Mouse (Mus musculus): ENCODE measurements around the gene Atad1. TPM values are rescaled to one million over a fixed set of nuclear protein-coding genes. Genes with fewer than 3 reads are reported as not detected.
"Not testable (repeated sequence)": the region's sequence is repeated elsewhere in the genome, so short reads cannot be mapped to it uniquely, and the experiment has no call there.

The Atad1 gene
- polyA plus RNA-seq, 1 experiment: 69.5 TPM

- Histone ChIP-seq H3K4me3 (ENCODE audit: insufficient read depth, low read length) (no peak overlapping the region), H3K27ac (ENCODE audit: insufficient read depth, low read length) (no peak overlapping the region), H3K4me1 (ENCODE audit: control insufficient read depth, insufficient read depth, low read length) (no peaks in the 10 kb centered on the region)
- TF ChIP-seq POLR2A (IDR thresholded peaks at IDR 0.05; ENCODE audit: extremely low read depth, insufficient read depth, low read length) (no peak), CTCF (IDR thresholded peaks at IDR 0.05; ENCODE audit: extremely low read depth, insufficient read depth, low read length) (no peak)
These were observed 49.9 kb downstream of the Atad1 start for GRCm38 (mm10) chr19:32689724-32690123.

GRCm38 (mm10) chr19:32688227-32688626 is 51.4 kb downstream of the Atad1 start:
- H3K4me3 ChIP-seq (ENCODE audit: insufficient read depth, low read length); H3K4me1 ChIP-seq (ENCODE audit: control insufficient read depth, insufficient read depth, low read length); H3K27ac ChIP-seq (ENCODE audit: insufficient read depth, low read length): not testable (repeated sequence)

DNA sequence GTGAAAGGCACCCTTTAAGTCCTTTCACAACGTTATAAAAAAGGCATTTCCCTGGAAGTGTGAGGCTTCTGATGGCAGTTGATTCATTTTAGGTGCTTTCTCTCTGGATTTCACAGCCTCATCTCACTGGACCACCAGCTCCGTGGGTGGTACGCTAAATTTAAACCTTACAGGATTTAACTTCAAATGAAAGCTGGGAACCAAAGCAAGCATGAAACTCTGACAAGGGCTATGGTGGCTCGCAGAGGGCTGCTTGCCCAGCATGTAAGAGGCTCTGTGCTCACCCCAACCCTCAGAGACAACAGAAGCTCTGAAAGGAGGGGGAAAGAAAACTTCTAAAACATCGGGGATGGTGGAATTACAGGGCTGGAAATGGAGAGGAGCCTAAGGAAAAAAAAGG is 51.9 kb downstream of the Atad1 start:
- H3K4me1 ChIP-seq (ENCODE audit: control insufficient read depth, insufficient read depth, low read length): no peaks in the 10 kb centered on the region
- TF ChIP-seq CTCF (IDR thresholded peaks at IDR 0.05; ENCODE audit: extremely low read depth, insufficient read depth, low read length): no peak
- no peak for TF ChIP-seq POLR2A (IDR thresholded peaks at IDR 0.05; ENCODE audit: extremely low read depth, insufficient read depth, low read length)
- H3K27ac ChIP-seq (ENCODE audit: insufficient read depth, low read length): no peak overlapping the region
- H3K4me3 ChIP-seq (ENCODE audit: insufficient read depth, low read length): no peak overlapping the region

DNA sequence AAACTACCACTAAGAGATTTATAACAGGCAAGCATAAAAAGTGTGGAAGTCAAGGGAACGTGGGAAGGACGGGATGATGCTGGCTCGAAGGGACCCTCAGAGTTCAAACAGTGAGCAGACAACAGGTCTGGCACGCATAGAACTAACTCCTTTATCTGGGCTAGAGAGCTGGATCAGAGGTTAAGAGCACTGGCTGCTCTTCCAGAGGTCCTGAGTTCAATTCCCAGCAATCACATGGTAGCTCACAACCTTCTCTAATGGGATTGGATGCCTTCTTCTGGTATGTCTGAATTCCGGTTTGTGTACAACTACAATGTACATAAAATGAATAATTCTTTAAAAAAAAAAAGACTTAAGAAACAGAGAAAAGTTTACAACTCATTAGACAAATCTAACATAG is 56.5 kb downstream of the Atad1 start:
- no peak for TF ChIP-seq POLR2A (IDR thresholded peaks at IDR 0.05; ENCODE audit: extremely low read depth, insufficient read depth, low read length)
- no peak for TF ChIP-seq CTCF (IDR thresholded peaks at IDR 0.05; ENCODE audit: extremely low read depth, insufficient read depth, low read length)
- Histone ChIP-seq H3K4me3 (ENCODE audit: insufficient read depth, low read length) (no peak overlapping the region), H3K4me1 (ENCODE audit: control insufficient read depth, insufficient read depth, low read length) (no peaks in the 10 kb centered on the region), H3K27ac (ENCODE audit: insufficient read depth, low read length) (no peak overlapping the region)

GRCm38 (mm10) chr19:32680894-32681293 is 58.7 kb downstream of the Atad1 start:
- no peaks in the 10 kb centered on the region for H3K4me1 ChIP-seq (ENCODE audit: control insufficient read depth, insufficient read depth, low read length)
- TF ChIP-seq POLR2A (IDR thresholded peaks at IDR 0.05; ENCODE audit: extremely low read depth, insufficient read depth, low read length) (no peak), CTCF (IDR thresholded peaks at IDR 0.05; ENCODE audit: extremely low read depth, insufficient read depth, low read length) (no peak)
- no peak overlapping the region for H3K4me3 ChIP-seq (ENCODE audit: insufficient read depth, low read length)
- H3K27ac ChIP-seq (ENCODE audit: insufficient read depth, low read length): no peak overlapping the region

DNA sequence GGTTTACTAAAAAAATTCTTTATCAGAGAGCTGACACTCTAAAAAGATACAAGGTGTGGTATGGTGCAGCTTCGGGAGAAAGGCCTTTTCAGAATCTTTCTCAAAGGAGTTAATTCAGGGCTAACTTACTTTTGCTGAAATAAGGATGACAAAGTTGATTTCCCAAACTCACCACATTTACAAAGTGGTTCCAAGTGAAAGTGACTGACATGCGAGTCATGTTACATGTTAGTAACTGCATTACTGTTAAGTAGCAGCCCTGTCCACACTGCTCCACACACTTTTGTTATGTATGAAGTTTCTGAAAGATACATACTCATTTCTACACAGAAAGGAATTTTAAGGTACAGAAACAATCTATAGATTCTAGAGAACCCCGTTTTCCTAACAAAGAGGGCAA is 63.8 kb downstream of the Atad1 start:
- no peak overlapping the region for H3K4me3 ChIP-seq (ENCODE audit: insufficient read depth, low read length)
- H3K27ac ChIP-seq (ENCODE audit: insufficient read depth, low read length): no peak overlapping the region
- TF ChIP-seq CTCF (IDR thresholded peaks at IDR 0.05; ENCODE audit: extremely low read depth, insufficient read depth, low read length): no peak
- no peak for TF ChIP-seq POLR2A (IDR thresholded peaks at IDR 0.05; ENCODE audit: extremely low read depth, insufficient read depth, low read length)
- no peaks in the 10 kb centered on the region; the same call in 1 of the 2 replicates for H3K4me1 ChIP-seq (ENCODE audit: control insufficient read depth, insufficient read depth, low read length)

GRCm38 (mm10) chr19:32667830-32668229 is 71.8 kb downstream of the Atad1 start:
- H3K4me3 ChIP-seq (ENCODE audit: insufficient read depth, low read length); H3K4me1 ChIP-seq (ENCODE audit: control insufficient read depth, insufficient read depth, low read length); H3K27ac ChIP-seq (ENCODE audit: insufficient read depth, low read length): not testable (repeated sequence)

GRCm38 (mm10) chr19:32665243-32665642 is 74.3 kb downstream of the Atad1 start:
- TF ChIP-seq CTCF (IDR thresholded peaks at IDR 0.05; ENCODE audit: extremely low read depth, insufficient read depth, low read length) (no peak), POLR2A (IDR thresholded peaks at IDR 0.05; ENCODE audit: extremely low read depth, insufficient read depth, low read length) (no peak)

GRCm38 (mm10) chr19:32662936-32663335 is 76.7 kb downstream of the Atad1 start:
- Histone ChIP-seq H3K27ac (ENCODE audit: insufficient read depth, low read length) (no peak overlapping the region), H3K4me1 (ENCODE audit: control insufficient read depth, insufficient read depth, low read length) (peaks cover 2% of the 10 kb centered on the region; the same call in 1 of the 2 replicates), H3K4me3 (ENCODE audit: insufficient read depth, low read length) (no peak overlapping the region)
- TF ChIP-seq POLR2A (IDR thresholded peaks at IDR 0.05; ENCODE audit: extremely low read depth, insufficient read depth, low read length): no peak
- no peak for TF ChIP-seq CTCF (IDR thresholded peaks at IDR 0.05; ENCODE audit: extremely low read depth, insufficient read depth, low read length)

More at GRCm38 (mm10) chr19:32665243-32665642, 74.3 kb downstream of the Atad1 start:
- H3K27ac ChIP-seq (ENCODE audit: insufficient read depth, low read length): no peak overlapping the region
- H3K4me3 ChIP-seq (ENCODE audit: insufficient read depth, low read length): no peak overlapping the region
- H3K4me1 ChIP-seq (ENCODE audit: control insufficient read depth, insufficient read depth, low read length): peaks cover 2% of the 10 kb centered on the region; the same call in 1 of the 2 replicates

DNA sequence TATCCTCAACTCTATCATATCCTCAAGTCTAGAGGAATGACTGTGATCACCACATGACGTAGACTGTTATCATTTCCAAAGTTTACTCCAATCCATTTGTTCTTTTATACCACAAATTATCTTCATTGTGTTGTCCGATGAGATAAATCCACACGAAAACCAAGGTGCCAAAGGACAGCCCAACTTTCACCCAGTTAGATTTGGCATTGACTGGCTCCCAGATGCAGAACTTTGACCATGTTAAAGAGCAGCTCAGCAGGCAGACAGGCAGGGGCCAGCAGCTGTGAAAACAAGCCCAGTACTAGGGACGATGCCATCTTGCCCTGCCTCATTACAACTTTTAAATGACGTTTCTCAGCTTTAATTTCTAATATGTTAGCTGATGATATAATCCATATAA is 80.2 kb downstream of the Atad1 start:
- no peak for TF ChIP-seq CTCF (IDR thresholded peaks at IDR 0.05; ENCODE audit: extremely low read depth, insufficient read depth, low read length)
- no peak for TF ChIP-seq POLR2A (IDR thresholded peaks at IDR 0.05; ENCODE audit: extremely low read depth, insufficient read depth, low read length)
- Histone ChIP-seq H3K4me1 (ENCODE audit: control insufficient read depth, insufficient read depth, low read length) (no peaks in the 10 kb centered on the region), H3K27ac (ENCODE audit: insufficient read depth, low read length) (no peak overlapping the region), H3K4me3 (ENCODE audit: insufficient read depth, low read length) (no peak overlapping the region)
